Mouse (Mus musculus) midbrain, postnatal 0 days (tissue): Measurements from ENCODE around the gene Slc13a4. TPM values are rescaled to one million over a fixed set of nuclear protein-coding genes. Genes with fewer than 3 reads are reported as not detected.

Experiments used
- ATAC-seq: fragments of 200-750 bp; cut with Nextera tagmentation; 2 replicates; pipeline ENCODE4 v1.8.0; 2017; ENCODE audit warnings: moderate number of reproducible peaks, mild to moderate bottlenecking, moderate TSS enrichment, moderate library complexity; ENCODE audit not compliant: low FRiP score
- DNase-seq: peaks from one replicate; pipeline ENCODE4 v3.0.0-alpha.2; 2015; ENCODE audit warnings: low spot score
- H3K27ac ChIP-seq: fragments of 300-500 bp; sonication (generic); 2 replicates; pipeline ENCODE4 v1.5.1; 2014; ENCODE audit warnings: low read depth, mild to moderate bottlenecking, low read length, mixed read lengths
- H3K27me3 ChIP-seq: fragments of 300-500 bp; sonication (generic); 2 replicates; pipeline ENCODE4 v1.6.1; 2014; ENCODE audit warnings: low read length, control low read depth, mixed read lengths; ENCODE audit not compliant: insufficient read depth
- H3K36me3 ChIP-seq: fragments of 300-500 bp; sonication (generic); 2 replicates; pipeline ENCODE4 v1.6.1; 2014; ENCODE audit warnings: low read length, control low read depth, mixed read lengths; ENCODE audit not compliant: insufficient read depth
- H3K4me1 ChIP-seq: fragments of 300-500 bp; sonication (generic); 2 replicates; pipeline ENCODE4 v1.6.1; 2014; ENCODE audit warnings: mild to moderate bottlenecking, control low read depth, antibody characterized with exemption, low read length, mixed read lengths; ENCODE audit not compliant: insufficient read depth
- H3K4me2 ChIP-seq: fragments of 300-500 bp; sonication (generic); 2 replicates; pipeline ENCODE4 v1.6.1; 2014; ENCODE audit warnings: low read depth, mild to moderate bottlenecking, low read length, mixed read lengths; ENCODE audit not compliant: poor library complexity, severe bottlenecking
- H3K4me3 ChIP-seq: fragments of 300-500 bp; sonication (generic); 2 replicates; pipeline ENCODE4 v1.5.1; 2014; ENCODE audit warnings: low read depth, mild to moderate bottlenecking, low read length, moderate library complexity
- H3K9ac ChIP-seq: fragments of 300-500 bp; sonication (generic); replicated peaks from 2 replicates; pipeline ENCODE4 v1.6.1; 2014; ENCODE audit warnings: mild to moderate bottlenecking, low read length, moderate library complexity, mixed read lengths; ENCODE audit not compliant: poor library complexity, severe bottlenecking
- H3K9me3 ChIP-seq: fragments of 300-500 bp; sonication (generic); 2 replicates; pipeline ENCODE4 v1.6.1; 2016; ENCODE audit warnings: low read length, control low read depth
- CTCF ChIP-seq: IDR thresholded peaks from 2 replicates; pipeline ENCODE4 v1.5.1; 2016; ENCODE audit warnings: antibody characterized with exemption, mild to moderate bottlenecking
- WGBS: fragments of 180-500 bp; shearing (Covaris S2); extraction: QIAGEN DNeasy Blood & Tissue Kit; methylation state at CpG from one replicate; pipeline ENCODE4 v1.1.7; 2014; 5-methylcytosine and 5-hydroxymethylcytosine counted together
- polyA plus RNA-seq: library from polyadenylated mRNA; unstranded; fragments of >200 nt; fragmentation: Nextera tagmentation; extraction: Ambion mirVana; gene quantifications from 2 replicates; pipeline ENCODE4 v1.2.1, GENCODE M21; 2015
- total RNA-seq: library from RNA; depleted of rRNA; stranded (reverse); fragments of >200 nt; gene quantifications from 2 replicates; pipeline ENCODE4 v1.2.3, GENCODE M21; 2014

Slc13a4 gene
- total and polyA plus RNA-seq, 2 experiments from 2014 or later, result 13.6 to 17.2 TPM

- ATAC-seq (no peak), DNase-seq (no peak)
- no peaks in the 10 kb centered on the region for H3K9me3 ChIP-seq
- no peak overlapping the region for H3K9ac ChIP-seq
- H3K4me3 ChIP-seq, result no peak overlapping the region
- TF ChIP-seq CTCF, result no peak
- H3K36me3 ChIP-seq, result no peaks in the 10 kb centered on the region
- no peak overlapping the region for H3K27ac ChIP-seq
- H3K4me1 ChIP-seq, result no peaks in the 10 kb centered on the region
- WGBS, result 82% methylated on average over 4 of the region's 4 CpGs
- H3K4me2 ChIP-seq, result no peak overlapping the region
- H3K27me3 ChIP-seq, result no peaks in the 10 kb centered on the region
Measured at GRCm38 (mm10) chr6:35321105-35321504, 13.2 kb upstream of the Slc13a4 start.

GRCm38 (mm10) chr6:35319850-35320249, 11.9 kb upstream of the Slc13a4 start:
- WGBS, result 81% methylated on average over 6 of the region's 6 CpGs
- no peak for DNase-seq
- Histone ChIP-seq H3K9ac (no peak overlapping the region), H3K36me3 (no peaks in the 10 kb centered on the region), H3K9me3 (no peaks in the 10 kb centered on the region), H3K27ac (no peak overlapping the region), H3K4me1 (no peaks in the 10 kb centered on the region), H3K4me2 (no peak overlapping the region), H3K27me3 (no peaks in the 10 kb centered on the region), H3K4me3 (no peak overlapping the region)
- no peak for ATAC-seq
- TF ChIP-seq CTCF, result no peak

GRCm38 (mm10) chr6:35313520-35313919, 5.6 kb upstream of the Slc13a4 start:
- TF ChIP-seq CTCF, result no peak

GRCm38 (mm10) chr6:35309406-35309805, 1.5 kb upstream of the Slc13a4 start:
- TF ChIP-seq CTCF, result no peak
- Histone ChIP-seq H3K27me3 (no peaks in the 10 kb centered on the region), H3K4me2 (no peak overlapping the region), H3K36me3 (no peaks in the 10 kb centered on the region), H3K27ac (no peak overlapping the region), H3K4me1 (no peaks in the 10 kb centered on the region), H3K9me3 (no peaks in the 10 kb centered on the region), H3K9ac (no peak overlapping the region), H3K4me3 (no peak overlapping the region)
- WGBS, result 67% methylated on average over 7 of the region's 7 CpGs
- ATAC-seq, result no peak
- DNase-seq, result no peak

More at GRCm38 (mm10) chr6:35313520-35313919, 5.6 kb upstream of the Slc13a4 start:
- WGBS, result 93% methylated on average over 8 of the region's 8 CpGs
- ATAC-seq, result no peak
- no peak for DNase-seq
- no peak overlapping the region for H3K9ac ChIP-seq
- H3K4me1 ChIP-seq, result no peaks in the 10 kb centered on the region
- no peaks in the 10 kb centered on the region for H3K36me3 ChIP-seq
- H3K27ac ChIP-seq, result no peak overlapping the region
- H3K4me2 ChIP-seq, result no peak overlapping the region
- H3K4me3 ChIP-seq, result no peak overlapping the region
- H3K27me3 ChIP-seq, result no peaks in the 10 kb centered on the region
- no peaks in the 10 kb centered on the region for H3K9me3 ChIP-seq

GRCm38 (mm10) chr6:35307136-35307535, 795 bp downstream of the Slc13a4 start:
- DNase-seq (peak; percentile 24), ATAC-seq (no peak)
- H3K4me3 ChIP-seq, result no peak overlapping the region
- H3K9ac ChIP-seq, result no peak overlapping the region
- no peaks in the 10 kb centered on the region for H3K9me3 ChIP-seq
- no peak overlapping the region for H3K27ac ChIP-seq
- no peak overlapping the region for H3K4me2 ChIP-seq
- no peaks in the 10 kb centered on the region for H3K27me3 ChIP-seq
- no peaks in the 10 kb centered on the region for H3K36me3 ChIP-seq
- no peak for TF ChIP-seq CTCF
- 67% methylated on average over 13 of the region's 13 CpGs for WGBS
- H3K4me1 ChIP-seq, result no peaks in the 10 kb centered on the region

- 75% methylated on average over 11 of the region's 11 CpGs for WGBS
- TF ChIP-seq CTCF, result no peak
- no peak overlapping the region for H3K27ac ChIP-seq
- no peak for ATAC-seq
- H3K9ac ChIP-seq, result no peak overlapping the region
- H3K9me3 ChIP-seq, result no peaks in the 10 kb centered on the region
- H3K4me1 ChIP-seq, result no peaks in the 10 kb centered on the region
- no peak for DNase-seq
- no peak overlapping the region for H3K4me3 ChIP-seq
- no peak overlapping the region for H3K4me2 ChIP-seq
- no peaks in the 10 kb centered on the region for H3K27me3 ChIP-seq
- no peaks in the 10 kb centered on the region for H3K36me3 ChIP-seq
Measured at GRCm38 (mm10) chr6:35303355-35303900, 4.5 kb downstream of the Slc13a4 start.
